Mouse (Mus musculus): ENCODE data around the gene Ywhab. TPM values are rescaled to one million over a fixed set of nuclear protein-coding genes. Genes with fewer than 3 reads are reported as not detected.
A peak's percentile ranks its signal among the peaks of the same experiment; 100 is the strongest.

Gene Ywhab
- polyA plus RNA-seq, 1 experiment from 2014 or later = 319 TPM

GRCm38 (mm10) chr2:163968581-163968980, 26.2 kb upstream of the Ywhab start:
- H3K4me1 ChIP-seq (ENCODE audit: insufficient read depth) = no peaks in the 10 kb centered on the region
- no peak overlapping the region for H3K4me2 ChIP-seq
- H3K9ac ChIP-seq = no peak overlapping the region
- no peaks in the 10 kb centered on the region for H3K9me3 ChIP-seq (ENCODE audit: low read depth, low read length)
- H3K27ac ChIP-seq (ENCODE audit: low read depth) = no peak overlapping the region
- H3K4me3 ChIP-seq (ENCODE audit: low read depth, low read length) = no peak overlapping the region
- WGBS = 2% methylated on average over 5 of the region's 5 CpGs
- DNase-seq = peak; percentile 90
- peak; percentile 96 for TF ChIP-seq CTCF (IDR thresholded peaks at IDR 0.05; ENCODE audit: low read depth)
- no peaks in the 10 kb centered on the region for H3K27me3 ChIP-seq (ENCODE audit: insufficient read depth, low read length)
- H3K36me3 ChIP-seq (ENCODE audit: insufficient read depth) = no peaks in the 10 kb centered on the region
- no peak for ATAC-seq (ENCODE audit: insufficient read depth)

- no peaks in the 10 kb centered on the region for H3K27me3 ChIP-seq (ENCODE audit: insufficient read depth, low read length)
- no peaks in the 10 kb centered on the region for H3K9me3 ChIP-seq (ENCODE audit: low read depth, low read length)
- no peaks in the 10 kb centered on the region for H3K36me3 ChIP-seq (ENCODE audit: insufficient read depth)
- no peak for ATAC-seq (ENCODE audit: insufficient read depth)
- H3K4me2 ChIP-seq = no peak overlapping the region
- no peak for TF ChIP-seq CTCF (IDR thresholded peaks at IDR 0.05; ENCODE audit: low read depth)
- H3K4me1 ChIP-seq (ENCODE audit: insufficient read depth) = no peaks in the 10 kb centered on the region
- H3K4me3 ChIP-seq (ENCODE audit: low read depth, low read length) = no peak overlapping the region
- no peak for DNase-seq
- WGBS = 44% methylated on average over 3 of the region's 3 CpGs
- no peak overlapping the region for H3K27ac ChIP-seq (ENCODE audit: low read depth)
- no peak overlapping the region for H3K9ac ChIP-seq
Measured at GRCm38 (mm10) chr2:163970326-163970725, 24.4 kb upstream of the Ywhab start.

- H3K4me2 ChIP-seq = no peak overlapping the region
Measured at GRCm38 (mm10) chr2:163974056-163974455, 20.7 kb upstream of the Ywhab start.

GRCm38 (mm10) chr2:163976448-163976847, 18.3 kb upstream of the Ywhab start:
- Histone ChIP-seq H3K36me3 (ENCODE audit: insufficient read depth) (no peaks in the 10 kb centered on the region), H3K9ac (no peak overlapping the region), H3K27ac (ENCODE audit: low read depth) (no peak overlapping the region), H3K27me3 (ENCODE audit: insufficient read depth, low read length) (no peaks in the 10 kb centered on the region), H3K9me3 (ENCODE audit: low read depth, low read length) (no peaks in the 10 kb centered on the region), H3K4me3 (ENCODE audit: low read depth, low read length) (no peak overlapping the region), H3K4me2 (no peak overlapping the region), H3K4me1 (ENCODE audit: insufficient read depth) (no peaks in the 10 kb centered on the region)
- 88% methylated on average over 6 of the region's 7 CpGs for WGBS
- ATAC-seq (ENCODE audit: insufficient read depth) (no peak), DNase-seq (no peak)
- no peak for TF ChIP-seq CTCF (IDR thresholded peaks at IDR 0.05; ENCODE audit: low read depth)

More at GRCm38 (mm10) chr2:163974056-163974455, 20.7 kb upstream of the Ywhab start:
- H3K36me3 ChIP-seq (ENCODE audit: insufficient read depth) = no peaks in the 10 kb centered on the region
- H3K27me3 ChIP-seq (ENCODE audit: insufficient read depth, low read length) = no peaks in the 10 kb centered on the region
- no peaks in the 10 kb centered on the region for H3K4me1 ChIP-seq (ENCODE audit: insufficient read depth)
- H3K9ac ChIP-seq = no peak overlapping the region
- DNase-seq = no peak
- TF ChIP-seq CTCF (IDR thresholded peaks at IDR 0.05; ENCODE audit: low read depth) = no peak
- no peak overlapping the region for H3K27ac ChIP-seq (ENCODE audit: low read depth)
- ATAC-seq (ENCODE audit: insufficient read depth) = no peak
- H3K4me3 ChIP-seq (ENCODE audit: low read depth, low read length) = no peak overlapping the region
- WGBS = 72% methylated on average over 2 of the region's 2 CpGs
- no peaks in the 10 kb centered on the region for H3K9me3 ChIP-seq (ENCODE audit: low read depth, low read length)

GRCm38 (mm10) chr2:163987233-163987632, 7.5 kb upstream of the Ywhab start:
- ATAC-seq (ENCODE audit: insufficient read depth) (no peak), DNase-seq (no peak)
- Histone ChIP-seq H3K4me2 (no peak overlapping the region), H3K27me3 (ENCODE audit: insufficient read depth, low read length) (no peaks in the 10 kb centered on the region), H3K9me3 (ENCODE audit: low read depth, low read length) (no peaks in the 10 kb centered on the region), H3K4me1 (ENCODE audit: insufficient read depth) (no peaks in the 10 kb centered on the region), H3K4me3 (ENCODE audit: low read depth, low read length) (no peak overlapping the region), H3K9ac (no peak overlapping the region), H3K27ac (ENCODE audit: low read depth) (no peak overlapping the region), H3K36me3 (ENCODE audit: insufficient read depth) (no peaks in the 10 kb centered on the region)
- TF ChIP-seq CTCF (IDR thresholded peaks at IDR 0.05; ENCODE audit: low read depth) = no peak
- 68% methylated on average over 8 of the region's 8 CpGs for WGBS

- Histone ChIP-seq H3K4me3 (ENCODE audit: low read depth, low read length) (no peak overlapping the region), H3K36me3 (ENCODE audit: insufficient read depth) (peaks cover 10% of the 10 kb centered on the region), H3K9me3 (ENCODE audit: low read depth, low read length) (no peaks in the 10 kb centered on the region), H3K9ac (no peak overlapping the region), H3K27ac (ENCODE audit: low read depth) (no peak overlapping the region), H3K4me2 (no peak overlapping the region), H3K27me3 (ENCODE audit: insufficient read depth, low read length) (no peaks in the 10 kb centered on the region), H3K4me1 (ENCODE audit: insufficient read depth) (0 out of 2 replicates have a peak, but pooled peaks cover 5% of the 10 kb centered on the region)
- TF ChIP-seq CTCF (IDR thresholded peaks at IDR 0.05; ENCODE audit: low read depth) = no peak
- no peak for ATAC-seq (ENCODE audit: insufficient read depth)
- DNase-seq = no peak
- 96% methylated on average over 2 of the region's 2 CpGs for WGBS
Measured at GRCm38 (mm10) chr2:163992871-163993270, 1.9 kb upstream of the Ywhab start.

- WGBS = under 1% methylated on average over 79 of the region's 79 CpGs
- 0 out of 2 replicates have a peak, but pooled peaks cover 5% of the 10 kb centered on the region for H3K4me1 ChIP-seq (ENCODE audit: insufficient read depth)
- H3K9me3 ChIP-seq (ENCODE audit: low read depth, low read length) = no peaks in the 10 kb centered on the region
- ATAC-seq (ENCODE audit: insufficient read depth) = peak; percentile 100
- no peaks in the 10 kb centered on the region for H3K27me3 ChIP-seq (ENCODE audit: insufficient read depth, low read length)
- peak; percentile 97 for DNase-seq
- TF ChIP-seq CTCF (IDR thresholded peaks at IDR 0.05; ENCODE audit: low read depth) = no peak
- H3K9ac ChIP-seq = peak overlapping the region; percentile 93
- H3K4me2 ChIP-seq = peak overlapping the region; percentile 85
- peak overlapping the region; percentile 96 for H3K4me3 ChIP-seq (ENCODE audit: low read depth, low read length)
- H3K27ac ChIP-seq (ENCODE audit: low read depth) = peak overlapping the region; percentile 96
- peaks cover 18% of the 10 kb centered on the region for H3K36me3 ChIP-seq (ENCODE audit: insufficient read depth)
Measured at GRCm38 (mm10) chr2:163994977-163995862, 460 bp downstream of the Ywhab start.

Data from lung, embryonic 14.5 days (tissue).